Mouse (Mus musculus) lung, postnatal 10 days (tissue): ENCODE measurements around the gene Bpifa1.
"Not testable (repeated sequence)": the region's sequence is repeated elsewhere in the genome, so short reads cannot be mapped to it uniquely, and the experiment has no call there.

Source experiments
- DNase-seq: peaks from one replicate; pipeline ENCODE4 v3.0.0; 2021

Bpifa1 gene

GRCm38 (mm10) chr2:154142580-154142979 is at the start of gene Bpifa1:
TSS of gene Bpifa1 (plus strand) at chr2:154142880.
- no peak for DNase-seq

GRCm38 (mm10) chr2:154097734-154098133 is 44.9 kb upstream of the Bpifa1 start:
- no peak for DNase-seq

GRCm38 (mm10) chr2:154117381-154117780 is 25.3 kb upstream of the Bpifa1 start:
- DNase-seq = peak; percentile 3

GRCm38 (mm10) chr2:154130120-154130519 is 12.6 kb upstream of the Bpifa1 start, which contains the start of gene Bpifa3:
TSS of gene Bpifa3 (plus strand) at chr2:154130336.
- DNase-seq = no peak

GRCm38 (mm10) chr2:154143735-154144134 is 1.1 kb downstream of the Bpifa1 start:
- no peak for DNase-seq

GRCm38 (mm10) chr2:154147496-154147895 is 4.8 kb downstream of the Bpifa1 start:
- DNase-seq = no peak

GRCm38 (mm10) chr2:154158433-154158832 is 15.8 kb downstream of the Bpifa1 start:
- peak; percentile 54 for DNase-seq

GRCm38 (mm10) chr2:154162307-154162706 is 19.6 kb downstream of the Bpifa1 start, which contains the start of gene Bpifa5:
TSS of gene Bpifa5 (plus strand) at chr2:154162607.
- DNase-seq = no peak

- no peak for DNase-seq
Measured at GRCm38 (mm10) chr2:154163306-154163705, 20.6 kb downstream of the Bpifa1 start.

GRCm38 (mm10) chr2:154169172-154169571 is 26.5 kb downstream of the Bpifa1 start:
- DNase-seq = no peak

- DNase-seq = no peak
Measured at GRCm38 (mm10) chr2:154171621-154172020, 28.9 kb downstream of the Bpifa1 start.

- DNase-seq = peak; percentile 60
Measured at GRCm38 (mm10) chr2:154173313-154173712, 30.6 kb downstream of the Bpifa1 start.

GRCm38 (mm10) chr2:154181900-154182299 is 39.2 kb downstream of the Bpifa1 start:
- not testable (repeated sequence) for DNase-seq

GRCm38 (mm10) chr2:154183061-154183460 is 40.4 kb downstream of the Bpifa1 start:
- not testable (repeated sequence) for DNase-seq

- peak; percentile 44 for DNase-seq
Measured at GRCm38 (mm10) chr2:154185319-154185718, 42.6 kb downstream of the Bpifa1 start.

GRCm38 (mm10) chr2:154185748-154186147 is 43.1 kb downstream of the Bpifa1 start:
- DNase-seq = no peak

- peak; percentile 28 for DNase-seq
Measured at GRCm38 (mm10) chr2:154187468-154187867, 44.8 kb downstream of the Bpifa1 start.

- DNase-seq = no peak
Measured at GRCm38 (mm10) chr2:154189877-154190434, 47.3 kb downstream of the Bpifa1 start.

- DNase-seq = no peak
Measured at GRCm38 (mm10) chr2:154190546-154191258, 48.0 kb downstream of the Bpifa1 start, which contains the start of gene Bpifb1. TSS of gene Bpifb1 (plus strand) at chr2:154190818.

GRCm38 (mm10) chr2:154192141-154192540 is 49.5 kb downstream of the Bpifa1 start:
- no peak for DNase-seq

GRCm38 (mm10) chr2:154193071-154193470 is 50.4 kb downstream of the Bpifa1 start:
- no peak for DNase-seq

GRCm38 (mm10) chr2:154193994-154194504 is 51.4 kb downstream of the Bpifa1 start:
- DNase-seq = no peak

GRCm38 (mm10) chr2:154197036-154197435 is 54.4 kb downstream of the Bpifa1 start:
- DNase-seq = no peak
